In the genomic region with DNA sequence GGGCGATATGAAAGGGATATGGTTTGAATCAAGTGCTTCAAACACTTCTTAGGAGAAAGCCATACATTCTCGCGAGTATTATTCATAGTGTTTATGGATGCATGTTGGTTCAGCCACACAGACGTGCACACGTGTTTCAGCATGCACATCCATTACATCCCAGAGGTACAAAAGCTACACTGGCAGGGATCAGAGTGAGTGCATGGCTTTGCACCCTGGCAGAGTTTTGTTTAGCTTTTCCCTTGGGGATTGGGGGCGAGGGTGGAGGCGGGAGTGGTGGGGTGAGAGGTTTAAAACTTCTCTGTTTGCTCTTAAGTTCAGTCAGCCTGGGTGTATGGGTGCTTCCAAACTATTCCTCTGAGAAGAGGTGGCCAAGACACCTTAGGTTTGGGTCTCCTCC, we compare ENCODE assay signal across 9 mouse cellular contexts. TPM values are rescaled to one million over a fixed set of nuclear protein-coding genes. Genes with fewer than 3 reads are reported as not detected.
DNase-seq lines count a peak whose midpoint lies in the region; ATAC-seq and TF ChIP-seq lines count a peak whose summit lies in the region.
"Had no signal": no experiment of that assay in that cellular context is flagged by ENCODE, and none has a peak within 500 bp of the region (broad histone marks: within the 10 kb centered on the region; RNA-seq: fewer than 3 reads in every experiment).

No protein-coding gene starts in this region.

- H3K36me3 ChIP-seq in kidney, adult 2 months (ENCODE audit: control insufficient read depth, insufficient read depth, low read length), result no peaks in the 10 kb centered on the region
- no peaks in the 10 kb centered on the region for H3K36me3 ChIP-seq in embryonic facial prominence, embryonic 11.5 days (replicated peaks; ENCODE audit: control insufficient read depth, insufficient read depth, low read depth, low read length)
- no peaks in the 10 kb centered on the region for H3K36me3 ChIP-seq in intestine, embryonic 14.5 days (ENCODE audit: control insufficient read depth, insufficient read depth, low read length)
- H3K36me3 ChIP-seq in midbrain, postnatal 0 days (ENCODE audit: insufficient read depth, low read length), result no peaks in the 10 kb centered on the region

- peak overlapping the region; percentile 9; the same call in 1 of the 2 replicates for H3K27ac ChIP-seq in kidney, adult 2 months (ENCODE audit: insufficient read depth, low read depth, low read length)
- H3K27ac ChIP-seq in embryonic facial prominence, embryonic 11.5 days (replicated peaks; ENCODE audit: low read depth, low read length), result no peak overlapping the region
- H3K27ac ChIP-seq in intestine, embryonic 14.5 days (ENCODE audit: low read depth), result no peak overlapping the region
- H3K27ac ChIP-seq in midbrain, postnatal 0 days (ENCODE audit: low read depth, low read length), result no peak overlapping the region

- TF ChIP-seq CTCF in kidney, adult 2 months (conservative IDR thresholded peaks at IDR 0.05; ENCODE audit: insufficient read depth, insufficient read length, low read depth, low read length), result no peak
- no peak for TF ChIP-seq CTCF in midbrain, postnatal 0 days (IDR thresholded peaks at IDR 0.05)

- no peaks in the 10 kb centered on the region for H3K4me1 ChIP-seq in kidney, adult 2 months (ENCODE audit: control insufficient read depth, insufficient read depth, low read length)
- no peaks in the 10 kb centered on the region for H3K4me1 ChIP-seq in embryonic facial prominence, embryonic 11.5 days (ENCODE audit: control insufficient read depth, insufficient read depth, low read length)
- H3K4me1 ChIP-seq in intestine, embryonic 14.5 days (replicated peaks; ENCODE audit: control insufficient read depth, insufficient read depth, low read length), result peaks cover 2% of the 10 kb centered on the region; the same call in 1 of the 2 replicates
- peaks cover 6% of the 10 kb centered on the region; the same call in 1 of the 2 replicates for H3K4me1 ChIP-seq in midbrain, postnatal 0 days (ENCODE audit: insufficient read depth, low read length)

- no peak for TF ChIP-seq POLR2A in kidney, adult 2 months (IDR thresholded peaks at IDR 0.05; ENCODE audit: low read depth, low read length)

- 10% methylated on average over 7 of the region's 7 CpGs for WGBS in kidney, adult 2 months
- WGBS in embryonic facial prominence, embryonic 11.5 days, result 1% methylated on average over 7 of the region's 7 CpGs
- WGBS in intestine, embryonic 14.5 days, result 2% methylated on average over 7 of the region's 7 CpGs
- 4% methylated on average over 7 of the region's 7 CpGs for WGBS in midbrain, postnatal 0 days

- no peak for ATAC-seq in embryonic facial prominence, embryonic 11.5 days (replicated peaks; ENCODE audit: insufficient number of reproducible peaks, low FRiP score, low TSS enrichment, low read depth)
- ATAC-seq in intestine, embryonic 14.5 days (replicated peaks; ENCODE audit: low FRiP score, low TSS enrichment, low read depth), result no peak
- no peak for ATAC-seq in midbrain, postnatal 0 days (ENCODE audit: low FRiP score)

- H3K27me3 ChIP-seq in kidney, adult 2 months (replicated peaks; ENCODE audit: control insufficient read depth, insufficient read depth, low read length), result peaks cover 2% of the 10 kb centered on the region; the same call in 1 of the 2 replicates
- peaks cover 6% of the 10 kb centered on the region; the same call in 1 of the 2 replicates for H3K27me3 ChIP-seq in embryonic facial prominence, embryonic 11.5 days (ENCODE audit: control insufficient read depth, insufficient read depth, low read length)
- peaks cover 11% of the 10 kb centered on the region; the same call in 1 of the 2 replicates for H3K27me3 ChIP-seq in intestine, embryonic 14.5 days (replicated peaks; ENCODE audit: control insufficient read depth, insufficient read depth, low read length)
- H3K27me3 ChIP-seq in midbrain, postnatal 0 days (ENCODE audit: insufficient read depth, low read length), result no peaks in the 10 kb centered on the region

- H3K4me3 ChIP-seq in kidney, adult 2 months (ENCODE audit: insufficient read depth, low read depth, low read length), result peak overlapping the region; percentile 58
- H3K4me3 ChIP-seq in embryonic facial prominence, embryonic 11.5 days (ENCODE audit: low read depth, low read length), result peak overlapping the region; percentile 66
- H3K4me3 ChIP-seq in intestine, embryonic 14.5 days (ENCODE audit: low read depth, low read length), result peak overlapping the region; percentile 68
- H3K4me3 ChIP-seq in midbrain, postnatal 0 days (ENCODE audit: low read depth, low read length), result peak overlapping the region; percentile 68
- H3K4me3 ChIP-seq: myocyte had no signal

- no peaks in the 10 kb centered on the region for H3K9me3 ChIP-seq in embryonic facial prominence, embryonic 11.5 days (replicated peaks; ENCODE audit: control insufficient read depth, low read length)
- no peaks in the 10 kb centered on the region for H3K9me3 ChIP-seq in intestine, embryonic 14.5 days (ENCODE audit: control insufficient read depth, low read length)
- no peaks in the 10 kb centered on the region for H3K9me3 ChIP-seq in midbrain, postnatal 0 days (ENCODE audit: low read length)

- DNase-seq in kidney, adult 2 months, result no peak
- no peak for DNase-seq in kidney, adult 9 months
- peak; percentile 34 for DNase-seq in embryonic facial prominence, embryonic 11.5 days (ENCODE audit: low spot score)
- no peak for DNase-seq in intestine, embryonic 14.5 days (ENCODE audit: low spot score)
- no peak for DNase-seq in midbrain, postnatal 0 days (ENCODE audit: low spot score)
- DNase-seq in layer of hippocampus, postnatal 25 days (ENCODE audit: extremely low spot score in 1 of 2, low spot score in 1 of 2), result no peak
- no peak for DNase-seq in adrenal gland, adult 2 months
- DNase-seq in thymus, postnatal 36 days, result no peak

- H3K9ac ChIP-seq in embryonic facial prominence, embryonic 11.5 days (replicated peaks; ENCODE audit: low read length), result peak overlapping the region; percentile 71; the same call in 1 of the 2 replicates
- no peak overlapping the region for H3K9ac ChIP-seq in intestine, embryonic 14.5 days (ENCODE audit: low read length)
- no peak overlapping the region for H3K9ac ChIP-seq in midbrain, postnatal 0 days (replicated peaks; ENCODE audit: low read length, poor library complexity, severe bottlenecking)

- H3K4me2 ChIP-seq in embryonic facial prominence, embryonic 11.5 days (ENCODE audit: low read depth, low read length), result peak overlapping the region; percentile 83
- peak overlapping the region; percentile 91 for H3K4me2 ChIP-seq in intestine, embryonic 14.5 days (ENCODE audit: low read length)
- peak overlapping the region; percentile 88 for H3K4me2 ChIP-seq in midbrain, postnatal 0 days (ENCODE audit: low read depth, low read length, poor library complexity, severe bottlenecking)

RNA-seq across cellular contexts. Expression of a gene that starts 1.3 kb away (rescaled TPM):
- polyA plus RNA-seq in kidney, adult 2 months (2012; rRNA removed), result 8.4 and 9.5 TPM in 2 replicates
- 11.6 TPM in 2 replicates for polyA plus RNA-seq in embryonic facial prominence, embryonic 11.5 days (2014; fragmentation: Nextera tagmentation; extraction: Ambion mirVana)
- 8.0 and 8.3 TPM in 2 replicates for polyA plus RNA-seq in intestine, embryonic 14.5 days (2014; fragmentation: Nextera tagmentation; extraction: Ambion mirVana)
- total RNA-seq in midbrain, postnatal 0 days (2014; rRNA removed), result 16.2 and 20.0 TPM in 2 replicates
- polyA plus RNA-seq in midbrain, postnatal 0 days (2015; fragmentation: Nextera tagmentation; extraction: Ambion mirVana), result 6.9 and 9.9 TPM in 2 replicates
- 1 to 10 TPM; 2.9 to 4.0 TPM for total RNA-seq in layer of hippocampus, postnatal 25 days (2021)
- total RNA-seq in adrenal gland, adult 2 months (2021), result 10 to 100 TPM in 1 of 2 experiments, 1 to 10 TPM in 1; 8.9 to 16.2 TPM
- polyA plus RNA-seq in adrenal gland, adult 2 months (2012; rRNA removed), result 3.7 and 4.7 TPM in 2 replicates

RNA-seq across cellular contexts. Expression of a gene that starts 39.7 kb away (rescaled TPM):
- polyA plus RNA-seq in kidney, adult 2 months (2012; rRNA removed), result 16.5 and 22.3 TPM in 2 replicates
- 10.3 and 11.2 TPM in 2 replicates for polyA plus RNA-seq in embryonic facial prominence, embryonic 11.5 days (2014; fragmentation: Nextera tagmentation; extraction: Ambion mirVana)
- polyA plus RNA-seq in intestine, embryonic 14.5 days (2014; fragmentation: Nextera tagmentation; extraction: Ambion mirVana), result 34.5 and 41.3 TPM in 2 replicates
- 0.38 and 1.2 TPM in 2 replicates for total RNA-seq in midbrain, postnatal 0 days (2014; rRNA removed)
- polyA plus RNA-seq in midbrain, postnatal 0 days (2015; fragmentation: Nextera tagmentation; extraction: Ambion mirVana), result 0.36 and 0.53 TPM in 2 replicates
- total RNA-seq in layer of hippocampus, postnatal 25 days (2021), result under 1 TPM in 1 of 2 experiments, not detected in 1; 0.12 TPM
- total RNA-seq in adrenal gland, adult 2 months (2021), result under 1 TPM; 0.09 to 0.41 TPM
- polyA plus RNA-seq in adrenal gland, adult 2 months (2012; rRNA removed), result 0.23 and 0.25 TPM in 2 replicates
- polyA plus RNA-seq: myocyte had no signal
